Mouse (Mus musculus) ES-Bruce4 (cell line): ENCODE results near the gene Gpr89.

Source experiments
- CTCF ChIP-seq: IDR thresholded peaks from one replicate; pipeline ENCODE4 v1.8.1; 2011; ENCODE audit warnings: low read depth, low read length
- EP300 ChIP-seq: IDR thresholded peaks from 2 replicates; pipeline ENCODE4 v1.6.1; 2011; ENCODE audit warnings: low read depth, low read length; ENCODE audit not compliant: insufficient read depth

DNA sequence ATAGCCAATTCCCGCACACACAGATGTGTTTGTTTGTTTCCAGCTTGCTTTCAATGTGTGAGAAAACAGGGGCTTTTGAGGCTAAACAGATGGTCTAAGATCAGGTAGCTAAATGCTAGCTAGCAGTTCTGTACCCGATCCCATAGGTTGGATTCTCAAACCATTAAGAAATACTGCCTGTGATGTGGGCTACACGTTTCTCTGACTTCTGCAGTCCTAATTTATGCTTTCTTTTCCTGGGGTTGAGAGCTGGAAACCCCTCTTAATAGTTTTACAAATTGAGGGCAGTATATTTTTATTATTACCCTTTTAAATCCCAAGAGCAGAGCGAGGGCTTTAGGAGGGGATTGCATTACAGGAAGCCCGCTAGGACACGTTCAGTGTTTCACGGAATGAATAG lies 15.8 kb upstream of the Gpr89 start:
- TF ChIP-seq CTCF (no peak), EP300 (no peak)
